Mouse (Mus musculus): ENCODE data around the gene Gm2a. TPM values are rescaled to one million over a fixed set of nuclear protein-coding genes. Genes with fewer than 3 reads are reported as not detected.

The Gm2a gene
- total RNA-seq, 2 experiments from 2014 or later = 13.8 to 26.4 TPM

Other genes with a start within 250 kb of the Gm2a start
- gene Lyrm7, start 237.2 kb upstream of the Gm2a start, total RNA-seq (2015; ENCODE audit: low replicate concordance) = 0.84 and 1.4 TPM in 2 replicates
- gene Lyrm7, start 237.2 kb upstream of the Gm2a start, total RNA-seq (2017; ENCODE audit: low replicate concordance) = 1.2 and 1.4 TPM in 2 replicates
- 138 and 146 TPM in 2 replicates for gene Hint1, start 231.7 kb upstream of the Gm2a start, total RNA-seq (2015; ENCODE audit: low replicate concordance)
- 123 and 160 TPM in 2 replicates for gene Hint1, start 231.7 kb upstream of the Gm2a start, total RNA-seq (2017; ENCODE audit: low replicate concordance)
- 15.5 and 29.3 TPM in 2 replicates for gene Gpx3, start 195.7 kb upstream of the Gm2a start, total RNA-seq (2015; ENCODE audit: low replicate concordance)
- gene Gpx3, start 195.7 kb upstream of the Gm2a start, total RNA-seq (2017; ENCODE audit: low replicate concordance) = 0.30 and 2.4 TPM in 2 replicates
- gene Tnip1, start 135.2 kb upstream of the Gm2a start, total RNA-seq (2015; ENCODE audit: low replicate concordance) = 6.3 and 7.9 TPM in 2 replicates
- gene Tnip1, start 135.2 kb upstream of the Gm2a start, total RNA-seq (2017; ENCODE audit: low replicate concordance) = 3.3 and 8.7 TPM in 2 replicates
- gene Anxa6, start 64.7 kb upstream of the Gm2a start, total RNA-seq (2015; ENCODE audit: low replicate concordance) = 12.3 and 15.1 TPM in 2 replicates
- gene Anxa6, start 64.7 kb upstream of the Gm2a start, total RNA-seq (2017; ENCODE audit: low replicate concordance) = 14.6 and 16.3 TPM in 2 replicates
- 7.1 and 7.2 TPM in 2 replicates for gene Ccdc69, start 20.0 kb upstream of the Gm2a start, total RNA-seq (2015; ENCODE audit: low replicate concordance)
- gene Ccdc69, start 20.0 kb upstream of the Gm2a start, total RNA-seq (2017; ENCODE audit: low replicate concordance) = 1.5 and 2.1 TPM in 2 replicates
- not detected in 2 replicates for gene Slc36a3, start 53.6 kb downstream of the Gm2a start, total RNA-seq (2015; ENCODE audit: low replicate concordance)
- gene Slc36a3, start 53.6 kb downstream of the Gm2a start, total RNA-seq (2017; ENCODE audit: low replicate concordance) = not detected in 2 replicates
- gene Slc36a2, start 87.0 kb downstream of the Gm2a start, total RNA-seq (2015; ENCODE audit: low replicate concordance) = not detected in 2 replicates
- gene Slc36a2, start 87.0 kb downstream of the Gm2a start, total RNA-seq (2017; ENCODE audit: low replicate concordance) = not detected in 2 replicates
- 2.5 and 5.8 TPM in 2 replicates for gene Slc36a1, start 106.2 kb downstream of the Gm2a start, total RNA-seq (2015; ENCODE audit: low replicate concordance)
- 1.5 and 1.8 TPM in 2 replicates for gene Slc36a1, start 106.2 kb downstream of the Gm2a start, total RNA-seq (2017; ENCODE audit: low replicate concordance)
- gene Fat2, start 238.4 kb downstream of the Gm2a start, total RNA-seq (2015; ENCODE audit: low replicate concordance) = not detected in 2 replicates
- gene Fat2, start 238.4 kb downstream of the Gm2a start, total RNA-seq (2017; ENCODE audit: low replicate concordance) = not detected in 2 replicates